Comparison of ENCODE assay signal across 9 mouse cellular contexts in the genomic region with DNA sequence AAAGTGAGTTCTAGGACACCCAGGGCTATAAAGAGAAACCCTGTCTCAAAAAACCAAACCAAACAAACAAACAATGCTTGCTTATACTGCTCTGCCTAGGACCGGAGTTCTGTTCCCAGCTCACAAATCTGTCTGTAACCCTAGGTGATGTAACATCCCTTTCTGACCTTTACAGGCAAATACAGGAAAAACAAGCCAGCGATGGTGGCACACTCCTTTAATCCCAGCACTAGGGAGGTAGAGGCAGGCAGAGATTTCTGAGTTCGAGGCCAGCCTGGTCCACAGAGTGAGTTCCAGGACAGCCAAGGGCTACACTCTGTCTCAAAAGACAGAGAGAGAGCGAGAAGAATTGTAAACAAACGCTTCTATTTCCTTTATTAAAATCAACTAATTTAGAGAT. TPM values are rescaled to one million over a fixed set of nuclear protein-coding genes. Genes with fewer than 3 reads are reported as not detected.
DNase-seq lines count a peak whose midpoint lies in the region; ATAC-seq and TF ChIP-seq lines count a peak whose summit lies in the region.
"Had no signal": no experiment of that assay in that cellular context is flagged by ENCODE, and none has a peak within 500 bp of the region (broad histone marks: within the 10 kb centered on the region; RNA-seq: fewer than 3 reads in every experiment).

No protein-coding gene starts in this region.

- no peak for ATAC-seq in forebrain, embryonic 14.5 days

- WGBS in heart, adult 2 months, result 87% methylated on average over 5 of the region's 5 CpGs
- 88% methylated on average over 5 of the region's 5 CpGs for WGBS in forebrain, embryonic 14.5 days
- 90% methylated on average over 5 of the region's 5 CpGs for WGBS in midbrain, embryonic 10.5 days

- peaks cover 5% of the 10 kb centered on the region for H3K36me3 ChIP-seq in heart, adult 2 months (ENCODE audit: control insufficient read depth, insufficient read depth, low read length)
- 0 out of 2 replicates have a peak, but pooled peaks cover 2% of the 10 kb centered on the region for H3K36me3 ChIP-seq in ES-Bruce4 (ENCODE audit: control insufficient read depth, insufficient read depth, low read length, poor library complexity, severe bottlenecking)
- peaks cover 24% of the 10 kb centered on the region for H3K36me3 ChIP-seq in forebrain, embryonic 14.5 days (ENCODE audit: control insufficient read depth, insufficient read depth, low read length)
- H3K36me3 ChIP-seq in midbrain, embryonic 10.5 days, result peaks cover 32% of the 10 kb centered on the region

- DNase-seq in heart, adult 2 months, result peak in 1 of 2 experiments; percentile 19
- DNase-seq in heart, adult 8-10 months (ENCODE audit: low spot score), result no peak
- DNase-seq in forebrain, embryonic 14.5 days (ENCODE audit: low spot score), result no peak
- DNase-seq in midbrain, embryonic 10.5 days (ENCODE audit: low spot score), result no peak
- no peak for DNase-seq in testis, postnatal 10 days (ENCODE audit: low spot score)
- DNase-seq in adrenal gland, postnatal 4 days (ENCODE audit: low spot score in 2 of 2), result no peak
- DNase-seq in left cerebral cortex, adult 11 months (ENCODE audit: low spot score), result no peak

- no peak overlapping the region for H3K9ac ChIP-seq in heart, adult 2 months (ENCODE audit: low read depth, low read length)
- peak overlapping the region; percentile 87; the same call in 1 of the 2 replicates for H3K9ac ChIP-seq in ES-Bruce4 (ENCODE audit: low read depth, poor library complexity, severe bottlenecking)
- no peak overlapping the region for H3K9ac ChIP-seq in forebrain, embryonic 14.5 days (ENCODE audit: low read length)

- no peak for TF ChIP-seq POLR2A in heart, adult 2 months (IDR thresholded peaks at IDR 0.05; ENCODE audit: insufficient read depth, low read depth, low read length)
- no peak for TF ChIP-seq POLR2A in ES-Bruce4 (IDR thresholded peaks at IDR 0.05; ENCODE audit: insufficient read depth, low read length)

- TF ChIP-seq EP300 in heart, adult 2 months (IDR thresholded peaks at IDR 0.05; ENCODE audit: insufficient read depth, low read depth, low read length), result no peak
- TF ChIP-seq EP300 in ES-Bruce4 (IDR thresholded peaks at IDR 0.05; ENCODE audit: insufficient read depth, low read depth, low read length), result no peak

- no peaks in the 10 kb centered on the region; the same call in 1 of the 2 replicates for H3K4me1 ChIP-seq in heart, adult 2 months (ENCODE audit: control insufficient read depth, insufficient read depth, low read length)
- H3K4me1 ChIP-seq in ES-Bruce4 (ENCODE audit: control insufficient read depth, insufficient read depth, low read length), result no peaks in the 10 kb centered on the region
- H3K4me1 ChIP-seq in forebrain, embryonic 14.5 days (ENCODE audit: control insufficient read depth, insufficient read depth, low read length), result peaks cover 15% of the 10 kb centered on the region
- peaks cover 24% of the 10 kb centered on the region for H3K4me1 ChIP-seq in midbrain, embryonic 10.5 days

- TF ChIP-seq CTCF in heart, adult 2 months (IDR thresholded peaks at IDR 0.05), result no peak
- TF ChIP-seq CTCF in ES-Bruce4 (IDR thresholded peaks at IDR 0.05; ENCODE audit: low read depth, low read length), result no peak

- no peaks in the 10 kb centered on the region for H3K27me3 ChIP-seq in heart, adult 2 months (ENCODE audit: control insufficient read depth, insufficient read depth, low read length)
- no peaks in the 10 kb centered on the region for H3K27me3 ChIP-seq in ES-Bruce4 (ENCODE audit: control insufficient read depth, insufficient read depth, low read length, poor library complexity, severe bottlenecking)
- no peaks in the 10 kb centered on the region for H3K27me3 ChIP-seq in forebrain, embryonic 14.5 days (replicated peaks; ENCODE audit: control insufficient read depth, insufficient read depth, low read length)
- H3K27me3 ChIP-seq in midbrain, embryonic 10.5 days (ENCODE audit: low read depth, poor library complexity, severe bottlenecking), result no peaks in the 10 kb centered on the region

- H3K4me3 ChIP-seq in heart, adult 2 months, result no peak overlapping the region
- no peak overlapping the region for H3K4me3 ChIP-seq in ES-Bruce4 (ENCODE audit: low read depth, low read length)
- H3K4me3 ChIP-seq in forebrain, embryonic 14.5 days (ENCODE audit: low read depth, low read length), result 0 out of 2 replicates have a peak overlapping the region, but pooled peaks have one; percentile 62
- H3K4me3 ChIP-seq in midbrain, embryonic 10.5 days, result peak overlapping the region; percentile 55; the same call in 1 of the 2 replicates

- H3K79me2 ChIP-seq in heart, adult 2 months (replicated peaks; ENCODE audit: control insufficient read depth, insufficient read depth, low read length), result peaks cover 3% of the 10 kb centered on the region; the same call in 1 of the 2 replicates

- intact Hi-C loops in heart, adult 2 months (cut with DNase I), result loop anchor here (2.0 to 5.0 kb wide), 4 partner anchors 90 to 185 kb away; partner anchors contain the start of genes Gm26920, Zfp14, Zfp260 and Zfp566

- H3K4me2 ChIP-seq in forebrain, embryonic 14.5 days (ENCODE audit: low read length), result peak overlapping the region; percentile 57

- no peaks in the 10 kb centered on the region for H3K9me3 ChIP-seq in ES-Bruce4 (replicated peaks; ENCODE audit: control insufficient read depth, insufficient read depth, low read length, poor library complexity, severe bottlenecking)
- H3K9me3 ChIP-seq in forebrain, embryonic 14.5 days (replicated peaks; ENCODE audit: control insufficient read depth, low read length), result no peaks in the 10 kb centered on the region
- no peaks in the 10 kb centered on the region for H3K9me3 ChIP-seq in midbrain, embryonic 10.5 days (replicated peaks)
- H3K9me3 ChIP-seq: G1E had no signal

- H3K27ac ChIP-seq in heart, adult 2 months, result peak overlapping the region; percentile 91; the same call in 1 of the 2 replicates
- H3K27ac ChIP-seq in ES-Bruce4 (ENCODE audit: insufficient read depth, low read length), result peak overlapping the region; percentile 99
- H3K27ac ChIP-seq in forebrain, embryonic 14.5 days (ENCODE audit: low read depth, low read length), result peak overlapping the region; percentile 96; the same call in 1 of the 2 replicates
- peak overlapping the region; percentile 94 for H3K27ac ChIP-seq in midbrain, embryonic 10.5 days (replicated peaks)

RNA-seq across cellular contexts. Expression of gene Zfp383, which starts 0.8 kb away (rescaled TPM):
- total RNA-seq in heart, adult 2 months (2021), result 1 to 10 TPM; 5.5 to 6.3 TPM
- 2.4 and 5.0 TPM in 2 replicates for polyA plus RNA-seq in heart, adult 2 months (2012; rRNA removed)
- 1 to 10 TPM; 3.8 to 9.5 (median 6.4) TPM for total RNA-seq in heart, adult 8-10 months (2022)
- 10.4 and 10.8 TPM in 2 replicates for polyA plus RNA-seq in ES-Bruce4 (2011; ENCODE audit: insufficient read depth, insufficient read length, low read depth, missing spikeins)
- polyA plus RNA-seq in forebrain, embryonic 14.5 days (2014; fragmentation: Nextera tagmentation; extraction: Ambion mirVana), result 9.9 and 10.5 TPM in 2 replicates
- 5.4 and 7.3 TPM in 2 replicates for polyA plus RNA-seq in midbrain, embryonic 10.5 days (2016; fragmentation: Nextera tagmentation; extraction: Ambion mirVana)
- 10 to 100 TPM; 11.0 to 12.1 TPM for total RNA-seq in adrenal gland, postnatal 4 days (2021)

RNA-seq across cellular contexts. Expression of gene Zfp27, which starts 0.8 kb away (rescaled TPM):
- 1 to 10 TPM; 7.3 to 8.4 TPM for total RNA-seq in heart, adult 2 months (2021)
- 3.6 and 6.4 TPM in 2 replicates for polyA plus RNA-seq in heart, adult 2 months (2012; rRNA removed)
- total RNA-seq in heart, adult 8-10 months (2022), result 1 to 10 TPM; 8.4 to 9.3 (median 8.6) TPM
- polyA plus RNA-seq in ES-Bruce4 (2011; ENCODE audit: insufficient read depth, insufficient read length, low read depth, missing spikeins), result 3.7 and 5.0 TPM in 2 replicates
- polyA plus RNA-seq in forebrain, embryonic 14.5 days (2014; fragmentation: Nextera tagmentation; extraction: Ambion mirVana), result 19.2 and 20.5 TPM in 2 replicates
- polyA plus RNA-seq in midbrain, embryonic 10.5 days (2016; fragmentation: Nextera tagmentation; extraction: Ambion mirVana), result 10.6 and 12.8 TPM in 2 replicates
- total RNA-seq in adrenal gland, postnatal 4 days (2021), result 10 to 100 TPM; 15.4 to 16.6 TPM

RNA-seq across cellular contexts. Expression of gene Zfp74, which starts 46.7 kb away (rescaled TPM):
- 1 to 10 TPM; 6.2 to 6.8 TPM for total RNA-seq in heart, adult 2 months (2021)
- polyA plus RNA-seq in heart, adult 2 months (2012; rRNA removed), result 2.5 and 5.9 TPM in 2 replicates
- 1 to 10 TPM; 5.8 to 6.5 (median 6.0) TPM for total RNA-seq in heart, adult 8-10 months (2022)
- polyA plus RNA-seq in ES-Bruce4 (2011; ENCODE audit: insufficient read depth, insufficient read length, low read depth, missing spikeins), result 19.6 and 19.7 TPM in 2 replicates
- polyA plus RNA-seq in forebrain, embryonic 14.5 days (2014; fragmentation: Nextera tagmentation; extraction: Ambion mirVana), result 9.2 and 15.7 TPM in 2 replicates
- polyA plus RNA-seq in midbrain, embryonic 10.5 days (2016; fragmentation: Nextera tagmentation; extraction: Ambion mirVana), result 12.7 and 15.8 TPM in 2 replicates
- total RNA-seq in adrenal gland, postnatal 4 days (2021), result 10 to 100 TPM; 13.3 to 16.0 TPM

RNA-seq across cellular contexts. Expression of gene Zfp420, which starts 47.4 kb away (rescaled TPM):
- 1 to 10 TPM; 3.8 to 4.5 TPM for total RNA-seq in heart, adult 2 months (2021)
- 1.1 and 1.4 TPM in 2 replicates for polyA plus RNA-seq in heart, adult 2 months (2012; rRNA removed)
- 1 to 10 TPM; 3.0 to 4.0 (median 3.8) TPM for total RNA-seq in heart, adult 8-10 months (2022)
- 11.4 and 13.4 TPM in 2 replicates for polyA plus RNA-seq in ES-Bruce4 (2011; ENCODE audit: insufficient read depth, insufficient read length, low read depth, missing spikeins)
- 16.5 and 21.6 TPM in 2 replicates for polyA plus RNA-seq in forebrain, embryonic 14.5 days (2014; fragmentation: Nextera tagmentation; extraction: Ambion mirVana)
- 8.8 and 9.3 TPM in 2 replicates for polyA plus RNA-seq in midbrain, embryonic 10.5 days (2016; fragmentation: Nextera tagmentation; extraction: Ambion mirVana)
- total RNA-seq in adrenal gland, postnatal 4 days (2021), result 1 to 10 TPM; 5.2 to 5.4 TPM

RNA-seq across cellular contexts. Expression of gene Zfp940, which starts 53.7 kb away (rescaled TPM):
- under 1 TPM; 0.44 to 0.77 TPM for total RNA-seq in heart, adult 2 months (2021)
- polyA plus RNA-seq in heart, adult 2 months (2012; rRNA removed), result 0.12 and 0.29 TPM in 2 replicates
- total RNA-seq in heart, adult 8-10 months (2022), result under 1 TPM; 0.33 to 0.72 (median 0.47) TPM
- polyA plus RNA-seq in ES-Bruce4 (2011; ENCODE audit: insufficient read depth, insufficient read length, low read depth, missing spikeins), result 10.2 and 13.9 TPM in 2 replicates
- 15.7 and 17.1 TPM in 2 replicates for polyA plus RNA-seq in forebrain, embryonic 14.5 days (2014; fragmentation: Nextera tagmentation; extraction: Ambion mirVana)
- 9.7 and 10.3 TPM in 2 replicates for polyA plus RNA-seq in midbrain, embryonic 10.5 days (2016; fragmentation: Nextera tagmentation; extraction: Ambion mirVana)
- 1 to 10 TPM; 2.4 to 2.5 TPM for total RNA-seq in adrenal gland, postnatal 4 days (2021)

Comparison
In these comparisons a context has a peak if more than half of its experiments do, and no peak if none do; other contexts are left out.
1. H3K4me3 ChIP-seq: peak in forebrain, embryonic 14.5 days (single experiment) and midbrain, embryonic 10.5 days (single experiment); none in heart, adult 2 months (single experiment) and ES-Bruce4 (single experiment).
2. Peak in every context shown above with its lines, with median percentiles within 50 percentile points of each other: H3K27ac ChIP-seq.